Mouse (Mus musculus) urinary bladder, postnatal 14 days (tissue): ENCODE results near the gene D17Wsu92e.
"Not testable (repeated sequence)": the region's sequence is repeated elsewhere in the genome, so short reads cannot be mapped to it uniquely, and the experiment has no call there.

ENCODE experiments used
- DNase-seq: peaks from one replicate; pipeline ENCODE4 v3.0.0; 2021; ENCODE audit warnings: low spot score

D17Wsu92e gene

GRCm38 (mm10) chr17:27820568-27821406 lies at the start of gene D17Wsu92e:
TSS of gene D17Wsu92e (minus strand) at chr17:27820648.
- peak; percentile 99 for DNase-seq

- DNase-seq: no peak
These were observed 46.3 kb upstream of the D17Wsu92e start for GRCm38 (mm10) chr17:27866737-27867136.

DNA sequence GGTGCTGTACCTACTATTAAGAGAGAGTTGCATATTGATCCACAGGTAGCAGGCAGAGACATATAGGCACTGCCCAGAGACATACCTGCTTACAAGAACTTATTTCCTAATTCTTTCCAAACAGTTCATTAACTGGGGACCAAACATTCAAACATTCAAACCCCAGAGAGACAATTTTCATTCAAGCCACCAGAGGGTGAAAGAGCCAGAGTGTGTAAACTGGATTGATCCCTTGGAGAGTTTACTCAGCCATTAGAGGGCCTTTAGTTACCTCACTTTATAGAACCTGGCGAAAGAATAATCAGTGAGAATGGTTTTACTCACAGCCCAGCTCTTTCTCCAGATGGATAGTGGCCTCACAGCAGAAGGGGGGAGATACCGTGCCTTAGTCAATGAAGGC lies 45.0 kb upstream of the D17Wsu92e start:
- no peak for DNase-seq

DNA sequence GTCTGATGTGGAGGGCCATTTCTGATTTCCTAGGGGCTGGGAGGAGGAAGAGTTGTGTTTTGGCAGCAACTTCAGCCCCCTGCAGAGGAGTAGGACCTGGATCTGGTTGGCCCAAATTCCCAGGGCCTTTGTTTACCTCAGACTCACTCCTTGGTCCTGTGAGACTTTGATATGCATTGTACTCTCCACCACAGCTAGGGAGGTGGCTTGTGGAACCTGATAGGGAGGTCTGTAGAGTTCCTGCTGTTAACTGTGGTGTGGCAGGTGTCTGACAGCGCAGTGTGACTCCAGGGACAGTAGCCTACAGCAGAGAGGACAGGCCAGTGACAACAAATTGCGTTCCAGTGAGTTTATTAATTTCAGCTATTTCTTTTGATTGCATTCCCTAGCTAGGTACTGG lies 38.7 kb upstream of the D17Wsu92e start:
- DNase-seq: no peak

DNA sequence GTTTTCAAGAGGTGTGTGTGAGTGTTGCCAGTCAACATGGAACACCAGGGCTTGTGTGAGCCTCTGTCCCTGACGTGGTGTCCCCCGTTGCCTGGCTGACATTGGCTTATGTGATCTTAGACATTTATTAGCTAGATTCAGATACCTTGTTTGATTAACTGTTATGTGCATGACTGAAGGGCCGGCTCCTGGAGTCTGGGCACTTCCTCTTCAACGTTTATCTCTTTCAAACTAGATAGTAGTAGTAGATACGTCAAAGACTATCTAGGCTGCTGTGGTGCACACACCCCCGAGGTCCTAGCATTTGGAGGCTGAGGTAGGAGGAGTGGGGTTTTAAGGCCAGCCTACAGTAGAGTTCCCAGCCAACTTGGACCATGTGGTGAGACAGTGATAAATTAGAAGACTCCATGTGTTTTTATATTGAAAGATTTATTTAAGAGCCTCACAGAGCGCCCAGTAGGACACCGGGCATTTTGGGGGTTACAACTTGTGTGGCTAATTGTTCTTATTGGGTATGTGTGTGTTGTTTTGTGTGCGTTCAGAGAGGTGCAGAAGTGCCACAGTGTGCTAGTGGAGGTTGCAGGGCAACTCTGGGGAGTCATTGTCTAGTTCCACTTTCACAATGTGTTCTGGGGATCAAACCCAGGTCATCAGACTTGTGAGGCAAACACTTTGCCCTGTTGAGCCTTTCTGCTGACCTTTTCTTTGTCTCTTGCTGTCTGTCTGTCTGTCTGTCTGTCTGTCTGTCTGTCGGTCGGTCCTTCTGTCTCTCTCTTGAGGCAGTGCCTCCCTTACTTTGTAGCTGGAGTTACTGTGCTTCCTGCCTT lies 37.4 kb upstream of the D17Wsu92e start:
- no peak for DNase-seq

- DNase-seq: peak; percentile 56
These were observed 36.6 kb upstream of the D17Wsu92e start for GRCm38 (mm10) chr17:27856798-27857648.

DNA sequence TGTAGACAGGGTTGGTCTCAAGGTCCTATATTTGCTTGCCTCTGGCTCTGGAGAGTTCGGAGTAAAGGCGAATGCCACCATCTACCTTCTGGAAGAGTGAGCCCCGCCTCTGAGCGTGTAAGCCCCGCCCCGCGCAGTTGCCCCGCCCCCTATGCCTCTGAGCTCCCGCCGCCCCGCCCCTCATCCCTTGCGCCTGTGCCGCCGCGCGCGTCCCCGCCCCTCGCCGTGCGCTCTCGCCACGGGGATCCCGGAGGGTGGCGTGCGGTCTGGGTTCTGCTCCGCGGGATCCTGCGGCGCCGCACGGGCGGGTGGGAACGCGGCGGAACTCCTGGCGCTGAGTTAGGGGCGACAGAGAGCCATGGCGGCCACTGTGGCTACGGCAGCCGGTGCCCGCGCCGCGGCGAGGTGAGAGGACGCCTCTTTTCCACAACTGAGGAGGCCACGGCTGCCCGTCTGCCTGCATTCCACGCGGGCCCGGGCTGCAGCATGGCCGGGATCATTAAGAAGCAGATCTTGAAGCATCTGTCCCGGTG lies 35.9 kb upstream of the D17Wsu92e start, which contains the start of gene Uhrf1bp1:
Gene Uhrf1bp1, plus strand, starts transcription at position 177 of the 533 bp plus-strand sequence.
- DNase-seq: peak; percentile 82

GRCm38 (mm10) chr17:27851076-27851475 lies 30.6 kb upstream of the D17Wsu92e start:
- no peak for DNase-seq

DNA sequence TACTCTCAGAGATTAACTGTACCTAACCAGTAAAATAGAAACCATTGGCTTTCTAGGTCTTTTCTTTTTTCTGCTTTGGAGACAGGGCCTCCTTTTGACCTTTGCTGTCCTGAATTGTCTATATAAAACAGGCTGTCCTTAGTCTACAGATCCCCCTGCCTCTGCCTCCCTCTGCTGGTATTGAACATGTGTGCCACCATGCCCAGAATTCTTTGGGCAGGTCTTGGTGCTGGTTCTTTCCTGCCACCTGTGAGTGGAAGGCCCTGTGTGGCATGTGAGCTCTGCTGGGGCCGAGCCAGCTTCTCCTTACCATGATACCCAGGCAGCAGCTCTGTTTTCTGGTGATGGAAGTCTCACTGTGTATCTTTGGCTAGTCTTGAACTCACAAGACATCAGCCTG lies 27.9 kb upstream of the D17Wsu92e start:
- DNase-seq: no peak

DNA sequence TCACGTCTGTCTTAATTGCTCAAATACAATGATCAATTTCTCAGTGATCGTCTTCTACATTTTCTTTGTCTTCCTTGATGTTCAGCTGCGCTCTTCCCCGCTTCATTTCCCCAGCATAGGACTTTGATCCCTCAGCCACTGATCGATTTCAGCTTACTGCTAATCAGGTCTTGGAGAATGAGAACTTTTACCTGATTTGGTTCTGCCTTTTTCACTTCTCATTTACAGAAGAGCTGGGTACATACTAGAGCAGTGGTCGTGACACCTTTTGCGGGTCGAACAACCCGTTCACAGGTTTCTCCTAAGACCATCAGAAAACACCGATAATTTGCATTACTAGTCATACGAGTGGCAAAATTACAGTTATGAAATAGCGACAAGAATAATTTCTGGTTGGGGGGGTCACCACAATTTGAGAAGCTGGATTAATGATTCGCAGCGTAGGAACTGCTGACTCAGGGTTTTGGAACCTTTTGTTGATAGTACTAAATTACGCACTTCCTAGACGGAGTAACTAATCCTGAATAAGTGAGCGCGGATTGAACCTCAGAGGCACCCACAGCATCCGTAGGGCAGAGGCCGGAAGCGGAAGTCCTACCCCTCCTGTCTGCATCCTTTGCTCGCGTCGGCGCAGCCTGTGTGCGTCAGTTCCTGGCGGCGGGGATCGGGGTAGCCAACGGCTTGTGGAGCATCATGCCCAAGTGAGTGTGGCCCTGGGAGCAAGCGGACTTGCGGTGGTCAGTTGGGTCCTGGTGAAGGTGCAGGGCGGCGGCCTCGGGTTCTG lies 19.2 kb upstream of the D17Wsu92e start:
- peak; percentile 96 for DNase-seq

- DNase-seq: not testable (repeated sequence)
These were observed 17.4 kb upstream of the D17Wsu92e start, which contains the start of gene Snrpc for GRCm38 (mm10) chr17:27837850-27838249. TSS of gene Snrpc (plus strand) at chr17:27838150.

GRCm38 (mm10) chr17:27830411-27830810 lies 10.0 kb upstream of the D17Wsu92e start:
- no peak for DNase-seq

DNA sequence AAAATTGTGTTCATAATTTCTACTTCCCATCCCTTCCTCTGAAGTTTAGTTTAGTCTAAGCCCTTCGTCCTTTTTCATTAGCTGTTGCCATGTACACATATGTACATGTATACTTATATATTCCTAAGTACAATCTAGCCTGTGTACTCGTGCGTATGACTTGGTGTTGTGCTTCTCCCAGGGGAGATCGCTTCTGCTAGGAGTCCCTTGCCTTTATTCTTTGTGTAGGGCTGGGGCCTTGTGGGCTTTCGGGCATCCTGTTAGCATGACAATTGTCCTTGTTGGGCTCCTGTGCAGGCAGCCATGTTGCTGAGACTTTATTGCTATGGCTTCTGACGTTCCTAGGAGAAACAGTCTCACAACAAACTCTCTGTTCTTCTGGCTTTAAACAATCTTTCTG lies 7.1 kb upstream of the D17Wsu92e start:
- DNase-seq: no peak

- peak; percentile 47 for DNase-seq
These were observed 6.5 kb upstream of the D17Wsu92e start for GRCm38 (mm10) chr17:27826908-27827383.

DNA sequence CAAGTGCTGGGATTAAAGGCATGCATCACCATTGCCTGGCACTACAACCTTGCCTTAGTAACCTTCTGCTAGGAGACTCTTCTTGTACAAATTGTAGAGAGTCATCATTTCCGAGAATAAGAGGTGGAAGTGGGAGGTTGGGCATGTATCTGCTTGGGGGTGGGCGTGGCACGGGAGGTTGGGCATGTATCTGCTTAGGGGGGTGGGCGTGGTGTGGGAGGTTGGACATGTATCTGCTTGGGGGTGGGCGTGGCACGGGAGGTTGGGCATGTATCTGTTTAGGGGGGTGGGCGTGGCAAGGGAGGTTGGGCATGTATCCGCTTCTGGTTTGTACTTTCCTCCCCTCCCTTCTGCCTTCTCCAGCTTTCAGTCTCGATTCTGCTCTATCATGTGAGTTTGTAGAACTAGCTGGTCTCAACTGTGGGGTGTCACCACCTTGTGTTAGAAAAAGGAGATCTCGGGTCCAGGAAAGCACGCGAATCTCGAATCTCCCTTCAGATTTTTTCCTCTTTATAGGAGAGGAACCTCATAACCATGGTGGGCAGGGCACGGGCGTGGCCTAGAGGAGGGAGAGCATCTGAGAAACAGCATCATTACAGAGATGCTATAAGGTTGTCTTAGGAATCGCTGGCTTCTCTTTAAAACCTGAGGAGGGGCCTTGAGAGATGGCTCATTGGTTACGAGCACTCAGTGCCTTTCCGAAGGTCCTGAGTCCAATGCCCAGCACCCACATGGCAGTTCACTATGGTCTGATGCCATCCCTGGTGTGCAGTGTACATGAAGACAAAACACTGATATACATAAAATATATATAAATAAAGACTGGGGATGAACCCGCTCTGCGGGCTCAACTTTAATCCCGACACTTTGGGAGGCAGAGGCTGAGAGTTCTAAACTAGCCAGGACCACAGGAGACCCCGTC lies 5.8 kb upstream of the D17Wsu92e start:
- peak; percentile 85 for DNase-seq

GRCm38 (mm10) chr17:27825539-27825938 lies 5.1 kb upstream of the D17Wsu92e start:
- DNase-seq: no peak

DNA sequence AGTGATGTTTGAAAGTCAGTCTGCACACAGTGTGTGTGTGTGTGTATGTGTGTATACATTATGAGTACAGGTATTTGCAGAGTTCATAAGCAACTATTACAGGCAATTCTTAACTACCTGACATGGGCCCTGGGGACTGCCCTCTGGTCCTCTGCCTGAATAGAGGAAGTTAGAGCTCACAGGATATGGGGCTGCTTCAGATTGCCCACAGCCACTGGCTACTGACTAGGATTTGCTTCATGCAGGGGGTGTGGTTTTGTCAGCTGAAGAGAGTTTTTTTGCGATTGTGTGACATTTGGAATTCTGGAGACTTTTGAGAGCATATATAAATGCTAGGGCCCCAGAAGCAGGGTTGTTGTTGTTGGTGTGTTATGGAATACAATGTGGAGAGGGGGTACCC lies 4.5 kb upstream of the D17Wsu92e start:
- no peak for DNase-seq

DNA sequence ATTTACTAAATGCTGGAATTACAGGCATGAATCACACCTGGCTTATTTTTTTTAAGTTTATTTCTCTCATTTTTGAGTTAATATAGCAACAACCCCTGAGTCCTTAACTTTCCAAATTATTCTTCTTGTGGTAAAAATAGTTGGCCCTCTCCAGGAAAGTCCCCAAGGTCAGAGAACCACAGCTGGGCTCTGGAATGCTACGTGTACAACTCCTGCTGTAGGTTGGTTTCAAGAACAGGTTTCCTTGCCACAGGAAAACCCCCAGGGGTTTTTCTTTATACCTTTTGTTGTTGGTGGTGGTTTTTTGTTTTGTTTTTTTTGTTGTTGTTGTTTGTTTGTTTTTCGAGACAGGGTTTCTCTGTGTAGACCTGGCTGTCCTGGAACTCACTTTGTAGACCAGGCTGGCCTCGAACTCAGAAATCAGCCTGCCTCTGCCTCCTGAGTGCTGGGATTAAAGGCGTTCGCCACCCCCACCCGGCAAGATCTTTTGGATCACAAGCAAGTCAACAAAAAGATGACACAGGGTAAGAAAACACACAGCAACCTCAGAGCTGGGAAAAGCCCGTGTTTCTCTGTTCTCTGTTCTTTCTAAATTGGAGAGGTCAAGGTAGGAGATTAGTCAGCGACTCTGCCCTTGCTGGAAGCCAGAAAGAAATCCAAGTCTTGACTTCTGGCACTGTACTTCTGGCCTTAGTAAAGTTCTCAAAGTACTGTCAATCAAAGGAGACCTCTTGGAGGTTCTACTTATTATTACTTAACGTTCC lies 2.9 kb upstream of the D17Wsu92e start:
- DNase-seq: no peak
